In genomic region chr9:102201867-102202266, GRCm38 (mm10) we compare ENCODE assay signal across 28 mouse cellular contexts.
"Had no signal": no experiment of that assay in that cellular context is flagged by ENCODE, and none has a peak within 500 bp of the region (broad histone marks: within the 10 kb centered on the region; RNA-seq: fewer than 3 reads in every experiment).

No protein-coding gene starts in this region.

- H3K27me3 ChIP-seq: heart, embryonic 15.5 days; kidney, embryonic 15.5 days; limb, embryonic 12.5 days; liver, embryonic 13.5 days; liver, embryonic 15.5 days had no signal

- H3K4me1 ChIP-seq: heart, embryonic 13.5 days; heart, embryonic 15.5 days; kidney, embryonic 15.5 days; limb, embryonic 12.5 days; liver, embryonic 13.5 days; liver, embryonic 15.5 days had no signal

- H3K36me3 ChIP-seq: heart, embryonic 13.5 days; heart, embryonic 15.5 days; hindbrain, embryonic 13.5 days; hindbrain, embryonic 15.5 days; kidney, embryonic 15.5 days; limb, embryonic 10.5 days; limb, embryonic 12.5 days; liver, embryonic 13.5 days; liver, embryonic 15.5 days had no signal

- H3K27ac ChIP-seq: heart, adult 2 months; heart, embryonic 13.5 days; heart, embryonic 15.5 days; hindbrain, embryonic 13.5 days; hindbrain, embryonic 15.5 days; hindbrain, postnatal 0 days; kidney, embryonic 15.5 days; kidney, postnatal 0 days; layer of hippocampus, adult 2 months; left cerebral cortex, adult 2 months; limb, embryonic 10.5 days; limb, embryonic 12.5 days; liver, embryonic 13.5 days; liver, embryonic 15.5 days had no signal

- H3K9ac ChIP-seq: heart, embryonic 13.5 days; heart, embryonic 15.5 days; hindbrain, embryonic 13.5 days; hindbrain, embryonic 15.5 days; kidney, embryonic 15.5 days; limb, embryonic 12.5 days; liver, embryonic 13.5 days; liver, embryonic 15.5 days; liver, postnatal 0 days had no signal

- H3K4me2 ChIP-seq: heart, embryonic 11.5 days; heart, embryonic 13.5 days; heart, embryonic 15.5 days; hindbrain, embryonic 13.5 days; hindbrain, embryonic 15.5 days; kidney, embryonic 15.5 days; limb, embryonic 12.5 days; liver, embryonic 11.5 days; liver, embryonic 13.5 days; liver, embryonic 15.5 days had no signal

- H3K9me3 ChIP-seq: heart, embryonic 13.5 days; heart, embryonic 15.5 days; hindbrain, embryonic 13.5 days; hindbrain, embryonic 15.5 days; kidney, embryonic 15.5 days; limb, embryonic 10.5 days; limb, embryonic 12.5 days; liver, embryonic 13.5 days; liver, embryonic 15.5 days had no signal

- ATAC-seq: hindbrain, postnatal 0 days; intestine, embryonic 16.5 days; liver, postnatal 0 days had no signal

- H3K4me3 ChIP-seq: heart, adult 2 months; heart, embryonic 13.5 days; heart, embryonic 15.5 days; hindbrain, embryonic 13.5 days; hindbrain, embryonic 15.5 days; kidney, embryonic 15.5 days; layer of hippocampus, adult 2 months; left cerebral cortex, adult 2 months; limb, embryonic 10.5 days; limb, embryonic 12.5 days; liver, embryonic 13.5 days; liver, embryonic 15.5 days had no signal

- DNase-seq: gastrocnemius, postnatal 14 days; gastrocnemius, postnatal 36 days; heart, adult 11 months; heart, adult 2 months; heart, postnatal 14 days; heart, postnatal 36 days; kidney, adult 11 months; kidney, adult 2 months; kidney, adult 9 months; kidney, postnatal 4 days; liver; liver, embryonic 13.5 days; liver, postnatal 0 days had no signal
